Mouse (Mus musculus) cerebellum, adult 2 months (tissue): ENCODE measurements around the gene Ddc.

Experiments used
- CTCF ChIP-seq: fragments of 200-500 bp; IDR thresholded peaks from 2 replicates; pipeline ENCODE4 v1.5.1; 2011; ENCODE audit warnings: low read depth, mild to moderate bottlenecking, control low read depth, low read length, moderate library complexity, borderline replicate concordance; ENCODE audit not compliant: insufficient read depth
- POLR2A ChIP-seq: fragments of 200-500 bp; IDR thresholded peaks from 2 replicates; pipeline ENCODE4 v1.6.1; 2011; ENCODE audit warnings: low read length, control low read depth, borderline replicate concordance; ENCODE audit not compliant: insufficient read depth

- no peak for TF ChIP-seq CTCF
- no peak for TF ChIP-seq POLR2A
Measured at GRCm38 (mm10) chr11:11822181-11823095, 75.5 kb downstream of the Ddc start.
